Mouse (Mus musculus): ENCODE measurements around the gene Kcnf1. TPM values are rescaled to one million over a fixed set of nuclear protein-coding genes. Genes with fewer than 3 reads are reported as not detected.

Gene Kcnf1
- polyA plus RNA-seq, 1 experiment from 2014 or later, result 0.08 TPM

- Histone ChIP-seq H3K4me3 (ENCODE audit: low read depth, low read length) (no peak overlapping the region), H3K9ac (replicated peaks; ENCODE audit: low read depth) (no peak overlapping the region), H3K4me2 (replicated peaks; ENCODE audit: low read depth, low read length) (no peak overlapping the region), H3K36me3 (ENCODE audit: insufficient read depth, low read length) (no peaks in the 10 kb centered on the region), H3K4me1 (ENCODE audit: insufficient read depth, low read depth, low read length) (no peaks in the 10 kb centered on the region), H3K27ac (ENCODE audit: low read length) (peak overlapping the region; percentile 51; the same call in 1 of the 2 replicates), H3K9me3 (ENCODE audit: low read length) (no peaks in the 10 kb centered on the region), H3K27me3 (replicated peaks; ENCODE audit: insufficient read depth, low read length) (no peaks in the 10 kb centered on the region)
- DNase-seq (ENCODE audit: low spot score) (peak; percentile 91), ATAC-seq (peak; percentile 99)
- WGBS, result 11% methylated on average over 7 of the region's 7 CpGs
- TF ChIP-seq CTCF (IDR thresholded peaks at IDR 0.05) (no peak), EP300 (IDR thresholded peaks at IDR 0.05) (0 out of 2 replicates have a peak, but pooled peaks have one; percentile 11)
Observed at GRCm38 (mm10) chr12:17184303-17184775, 7.7 kb upstream of the Kcnf1 start.

GRCm38 (mm10) chr12:17183788-17184187, 7.1 kb upstream of the Kcnf1 start:
- H3K9ac ChIP-seq (replicated peaks; ENCODE audit: low read depth), result no peak overlapping the region
- DNase-seq (ENCODE audit: low spot score) (peak; percentile 27), ATAC-seq (peak; percentile 67)
- 32% methylated on average over 10 of the region's 10 CpGs for WGBS
- H3K36me3 ChIP-seq (ENCODE audit: insufficient read depth, low read length), result no peaks in the 10 kb centered on the region
- H3K4me3 ChIP-seq (ENCODE audit: low read depth, low read length), result no peak overlapping the region
- H3K27ac ChIP-seq (ENCODE audit: low read length), result no peak overlapping the region
- no peak overlapping the region for H3K4me2 ChIP-seq (replicated peaks; ENCODE audit: low read depth, low read length)
- H3K9me3 ChIP-seq (ENCODE audit: low read length), result no peaks in the 10 kb centered on the region
- TF ChIP-seq CTCF (IDR thresholded peaks at IDR 0.05) (no peak), EP300 (IDR thresholded peaks at IDR 0.05) (no peak)
- no peaks in the 10 kb centered on the region for H3K4me1 ChIP-seq (ENCODE audit: insufficient read depth, low read depth, low read length)
- no peaks in the 10 kb centered on the region for H3K27me3 ChIP-seq (replicated peaks; ENCODE audit: insufficient read depth, low read length)

GRCm38 (mm10) chr12:17176041-17176756, 489 bp downstream of the Kcnf1 start:
- H3K4me2 ChIP-seq (replicated peaks; ENCODE audit: low read depth, low read length), result peak overlapping the region; percentile 66
- ATAC-seq (peak; percentile 74), DNase-seq (ENCODE audit: low spot score) (peak; percentile 56)
- WGBS, result 1% methylated on average over 54 of the region's 54 CpGs
- H3K4me3 ChIP-seq (ENCODE audit: low read depth, low read length), result peak overlapping the region; percentile 31
- no peaks in the 10 kb centered on the region for H3K36me3 ChIP-seq (ENCODE audit: insufficient read depth, low read length)
- H3K9ac ChIP-seq (replicated peaks; ENCODE audit: low read depth), result 0 out of 2 replicates have a peak overlapping the region, but pooled peaks have one; percentile 12
- H3K27ac ChIP-seq (ENCODE audit: low read length), result no peak overlapping the region
- peaks cover 14% of the 10 kb centered on the region for H3K27me3 ChIP-seq (replicated peaks; ENCODE audit: insufficient read depth, low read length)
- no peaks in the 10 kb centered on the region; the same call in 1 of the 2 replicates for H3K4me1 ChIP-seq (ENCODE audit: insufficient read depth, low read depth, low read length)
- no peak for TF ChIP-seq EP300 (IDR thresholded peaks at IDR 0.05)
- TF ChIP-seq CTCF (IDR thresholded peaks at IDR 0.05), result peak; percentile 56
- H3K9me3 ChIP-seq (ENCODE audit: low read length), result no peaks in the 10 kb centered on the region

GRCm38 (mm10) chr12:17175531-17175951, 1.1 kb downstream of the Kcnf1 start:
- no peak for TF ChIP-seq EP300 (IDR thresholded peaks at IDR 0.05)
- TF ChIP-seq CTCF (IDR thresholded peaks at IDR 0.05), result no peak
- H3K9ac ChIP-seq (replicated peaks; ENCODE audit: low read depth), result no peak overlapping the region
- H3K27me3 ChIP-seq (replicated peaks; ENCODE audit: insufficient read depth, low read length), result peaks cover 14% of the 10 kb centered on the region
- no peak overlapping the region for H3K27ac ChIP-seq (ENCODE audit: low read length)
- DNase-seq (ENCODE audit: low spot score), result peak; percentile 9
- ATAC-seq, result no peak
- H3K4me1 ChIP-seq (ENCODE audit: insufficient read depth, low read depth, low read length), result no peaks in the 10 kb centered on the region; the same call in 1 of the 2 replicates
- 11% methylated on average over 25 of the region's 25 CpGs for WGBS
- H3K4me3 ChIP-seq (ENCODE audit: low read depth, low read length), result peak overlapping the region; percentile 31
- H3K4me2 ChIP-seq (replicated peaks; ENCODE audit: low read depth, low read length), result peak overlapping the region; percentile 66
- no peaks in the 10 kb centered on the region for H3K9me3 ChIP-seq (ENCODE audit: low read length)
- no peaks in the 10 kb centered on the region for H3K36me3 ChIP-seq (ENCODE audit: insufficient read depth, low read length)

GRCm38 (mm10) chr12:17175124-17175523, 1.6 kb downstream of the Kcnf1 start:
- Histone ChIP-seq H3K27ac (ENCODE audit: low read length) (no peak overlapping the region), H3K36me3 (ENCODE audit: insufficient read depth, low read length) (no peaks in the 10 kb centered on the region), H3K4me1 (ENCODE audit: insufficient read depth, low read depth, low read length) (no peaks in the 10 kb centered on the region; the same call in 1 of the 2 replicates), H3K4me3 (ENCODE audit: low read depth, low read length) (no peak overlapping the region), H3K27me3 (replicated peaks; ENCODE audit: insufficient read depth, low read length) (peaks cover 14% of the 10 kb centered on the region), H3K9me3 (ENCODE audit: low read length) (no peaks in the 10 kb centered on the region), H3K9ac (replicated peaks; ENCODE audit: low read depth) (no peak overlapping the region), H3K4me2 (replicated peaks; ENCODE audit: low read depth, low read length) (no peak overlapping the region)
- WGBS, result 64% methylated on average over 20 of the region's 20 CpGs
- no peak for ATAC-seq
- TF ChIP-seq CTCF (IDR thresholded peaks at IDR 0.05) (no peak), EP300 (IDR thresholded peaks at IDR 0.05) (no peak)
- no peak for DNase-seq (ENCODE audit: low spot score)

GRCm38 (mm10) chr12:17174134-17174893, 2.4 kb downstream of the Kcnf1 start:
- TF ChIP-seq CTCF (IDR thresholded peaks at IDR 0.05) (no peak), EP300 (IDR thresholded peaks at IDR 0.05) (no peak)
- H3K4me2 ChIP-seq (replicated peaks; ENCODE audit: low read depth, low read length), result no peak overlapping the region
- ATAC-seq (no peak), DNase-seq (ENCODE audit: low spot score) (no peak)
- no peaks in the 10 kb centered on the region; the same call in 1 of the 2 replicates for H3K4me1 ChIP-seq (ENCODE audit: insufficient read depth, low read depth, low read length)
- H3K4me3 ChIP-seq (ENCODE audit: low read depth, low read length), result no peak overlapping the region
- H3K27ac ChIP-seq (ENCODE audit: low read length), result no peak overlapping the region
- WGBS, result 57% methylated on average over 10 of the region's 10 CpGs
- no peaks in the 10 kb centered on the region for H3K9me3 ChIP-seq (ENCODE audit: low read length)
- no peak overlapping the region for H3K9ac ChIP-seq (replicated peaks; ENCODE audit: low read depth)
- peaks cover 14% of the 10 kb centered on the region for H3K27me3 ChIP-seq (replicated peaks; ENCODE audit: insufficient read depth, low read length)
- H3K36me3 ChIP-seq (ENCODE audit: insufficient read depth, low read length), result no peaks in the 10 kb centered on the region
